Mouse (Mus musculus) olfactory bulb, adult 2 months (tissue): ENCODE results near the gene Vrtn. TPM values are rescaled to one million over a fixed set of nuclear protein-coding genes. Genes with fewer than 3 reads are reported as not detected.

Experiments used
- H3K27ac ChIP-seq: fragments of 200-500 bp; 2 replicates; pipeline ENCODE4 v1.5.1; 2012; ENCODE audit warnings: low read depth, low read length; ENCODE audit not compliant: insufficient read depth
- H3K4me1 ChIP-seq: fragments of 200-500 bp; 2 replicates; pipeline ENCODE4 v1.6.1; 2012; ENCODE audit warnings: low read length; ENCODE audit not compliant: control insufficient read depth, insufficient read depth
- H3K4me3 ChIP-seq: fragments of 200-500 bp; 2 replicates; pipeline ENCODE4 v1.5.1; 2012; ENCODE audit warnings: mild to moderate bottlenecking, low read depth, low read length, moderate library complexity; ENCODE audit not compliant: insufficient read depth
- CTCF ChIP-seq: fragments of 200-500 bp; IDR thresholded peaks from 2 replicates; pipeline ENCODE4 v1.5.1; 2012; ENCODE audit warnings: low read depth, mild to moderate bottlenecking, low read length, moderate library complexity; ENCODE audit not compliant: insufficient read depth
- POLR2A ChIP-seq: fragments of 200-500 bp; IDR thresholded peaks from 2 replicates; pipeline ENCODE4 v1.6.1; 2012; ENCODE audit warnings: mild to moderate bottlenecking, low read depth, low read length, moderate library complexity; ENCODE audit not compliant: insufficient read depth
- WGBS: fragments of 180-500 bp; shearing (Covaris S2); methylation state at CpG from one replicate; pipeline ENCODE4 v1.1.7; 2018; 5-methylcytosine and 5-hydroxymethylcytosine counted together
- polyA plus RNA-seq: library from polyadenylated mRNA; stranded (reverse); fragments of >200 nt; gene quantifications from 2 replicates; pipeline ENCODE4 v1.2.4, GENCODE M21; 2012; ENCODE audit warnings: low replicate concordance; ENCODE audit not compliant: missing spikeins, insufficient read depth, insufficient read length

The Vrtn gene
- polyA plus RNA-seq, 1 experiment: not detected

GRCm38 (mm10) chr12:84617663-84618062 is 23.2 kb upstream of the Vrtn start:
- Histone ChIP-seq H3K27ac (no peak overlapping the region), H3K4me1 (peaks cover 15% of the 10 kb centered on the region), H3K4me3 (peak overlapping the region; percentile 47)
- WGBS: 3% methylated on average over 10 of the region's 10 CpGs
- TF ChIP-seq POLR2A (no peak), CTCF (no peak)

DNA sequence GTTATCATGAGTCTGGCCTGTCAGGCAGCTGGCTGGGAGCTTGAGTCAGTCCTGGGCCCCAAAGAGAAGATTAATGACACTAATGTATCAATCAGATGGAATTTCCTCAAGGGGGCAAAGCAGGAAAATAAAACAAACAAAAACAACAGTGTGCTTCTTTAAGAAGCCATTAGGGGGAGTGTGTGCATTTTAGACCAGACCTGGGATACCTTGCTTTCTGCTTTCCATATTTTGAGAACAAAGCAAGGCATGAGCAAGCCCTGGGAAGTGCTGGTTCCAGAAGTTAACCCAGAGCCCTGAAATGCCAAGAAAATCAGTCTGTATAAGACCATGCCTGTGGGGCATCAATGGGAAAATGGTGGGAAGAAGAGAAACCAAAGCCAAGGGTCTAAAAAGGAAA is 19.8 kb upstream of the Vrtn start:
- Histone ChIP-seq H3K27ac (no peak overlapping the region), H3K4me3 (no peak overlapping the region), H3K4me1 (peaks cover 11% of the 10 kb centered on the region)
- TF ChIP-seq POLR2A: no peak
- TF ChIP-seq CTCF: no peak

GRCm38 (mm10) chr12:84624601-84625000 is 16.2 kb upstream of the Vrtn start:
- WGBS: 39% methylated on average over 8 of the region's 8 CpGs
- H3K4me1 ChIP-seq: peaks cover 7% of the 10 kb centered on the region
- no peak overlapping the region for H3K27ac ChIP-seq
- H3K4me3 ChIP-seq: no peak overlapping the region
- no peak for TF ChIP-seq POLR2A
- TF ChIP-seq CTCF: no peak

DNA sequence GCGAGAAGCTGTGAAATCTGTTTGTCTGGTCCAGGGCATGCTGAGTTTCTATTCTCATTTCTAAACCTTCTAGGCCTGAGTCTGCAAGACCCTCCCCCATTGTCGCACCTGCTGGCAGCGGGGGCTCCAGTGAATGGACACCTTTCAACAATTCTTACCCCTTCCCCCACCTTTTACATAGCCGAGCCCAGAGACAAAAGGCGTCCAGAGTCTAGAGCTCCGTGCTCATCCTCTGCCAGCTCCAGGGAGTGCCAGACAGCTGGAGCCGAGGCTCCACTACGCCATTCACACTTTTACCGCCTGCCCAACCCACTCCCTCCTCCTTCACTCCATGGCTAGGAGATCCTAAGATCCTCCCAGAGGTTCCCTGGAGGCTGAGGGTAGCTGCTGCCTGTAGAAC is 15.7 kb upstream of the Vrtn start:
- 7% methylated on average over 9 of the region's 9 CpGs for WGBS
- no peak overlapping the region for H3K27ac ChIP-seq
- H3K4me3 ChIP-seq: no peak overlapping the region
- peaks cover 7% of the 10 kb centered on the region for H3K4me1 ChIP-seq
- TF ChIP-seq POLR2A: no peak

DNA sequence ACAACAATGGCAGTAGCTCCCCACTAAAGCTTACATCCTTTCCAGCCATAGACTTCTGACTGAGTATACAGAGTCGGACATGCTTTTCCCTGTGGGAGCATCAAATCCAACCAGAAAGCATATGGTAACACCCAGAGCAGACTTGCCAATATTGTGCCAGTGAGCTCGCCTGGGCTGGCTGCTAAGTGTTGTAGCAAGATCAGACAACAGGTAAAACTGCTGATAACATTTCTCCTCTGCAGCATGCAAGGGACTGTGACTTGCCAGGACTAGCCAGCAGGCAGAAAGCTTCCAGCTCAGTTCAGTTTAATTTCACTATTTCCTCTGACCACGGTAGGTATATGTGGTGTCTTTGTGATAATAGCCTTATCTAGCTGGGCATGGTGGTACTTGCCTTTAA is 9.0 kb upstream of the Vrtn start:
- WGBS: 78% methylated on average over 3 of the region's 3 CpGs
- H3K4me1 ChIP-seq: no peaks in the 10 kb centered on the region
- no peak for TF ChIP-seq POLR2A
- no peak for TF ChIP-seq CTCF
- no peak overlapping the region for H3K27ac ChIP-seq
- no peak overlapping the region for H3K4me3 ChIP-seq

DNA sequence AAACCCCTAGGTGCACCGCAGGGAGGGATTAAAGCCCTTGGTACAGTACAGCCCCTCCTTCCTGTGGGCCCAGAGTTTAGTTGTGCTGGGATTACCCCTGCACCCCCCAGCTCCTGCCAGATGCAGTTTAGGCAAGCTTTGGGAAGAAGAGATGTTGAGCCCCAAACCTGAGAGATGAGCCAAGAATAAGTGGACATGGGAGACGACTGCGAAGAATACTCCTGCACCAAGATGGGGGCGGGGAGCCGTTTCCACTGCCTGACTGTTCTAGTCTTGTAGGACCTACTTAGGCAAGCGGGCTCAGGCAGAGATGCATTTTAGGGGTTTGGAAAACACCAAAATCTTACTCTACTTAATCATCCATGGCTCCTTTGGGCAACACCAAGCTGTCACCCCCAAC is 566 bp upstream of the Vrtn start:
- Histone ChIP-seq H3K27ac (no peak overlapping the region), H3K4me1 (no peaks in the 10 kb centered on the region), H3K4me3 (no peak overlapping the region)
- WGBS: 13% methylated on average over 5 of the region's 6 CpGs
- no peak for TF ChIP-seq POLR2A
- no peak for TF ChIP-seq CTCF

GRCm38 (mm10) chr12:84650234-84650633 is 9.4 kb downstream of the Vrtn start:
- no peak overlapping the region for H3K27ac ChIP-seq
- WGBS: 82% methylated on average over 13 of the region's 13 CpGs
- H3K4me3 ChIP-seq: no peak overlapping the region
- no peak for TF ChIP-seq CTCF
- no peak for TF ChIP-seq POLR2A
- no peaks in the 10 kb centered on the region for H3K4me1 ChIP-seq

- TF ChIP-seq CTCF: no peak
- TF ChIP-seq POLR2A: no peak
- peaks cover 3% of the 10 kb centered on the region; the same call in 1 of the 2 replicates for H3K4me1 ChIP-seq
- WGBS: 11% methylated on average over 3 of the region's 3 CpGs
These were observed 13.1 kb downstream of the Vrtn start for GRCm38 (mm10) chr12:84653912-84654311.

DNA sequence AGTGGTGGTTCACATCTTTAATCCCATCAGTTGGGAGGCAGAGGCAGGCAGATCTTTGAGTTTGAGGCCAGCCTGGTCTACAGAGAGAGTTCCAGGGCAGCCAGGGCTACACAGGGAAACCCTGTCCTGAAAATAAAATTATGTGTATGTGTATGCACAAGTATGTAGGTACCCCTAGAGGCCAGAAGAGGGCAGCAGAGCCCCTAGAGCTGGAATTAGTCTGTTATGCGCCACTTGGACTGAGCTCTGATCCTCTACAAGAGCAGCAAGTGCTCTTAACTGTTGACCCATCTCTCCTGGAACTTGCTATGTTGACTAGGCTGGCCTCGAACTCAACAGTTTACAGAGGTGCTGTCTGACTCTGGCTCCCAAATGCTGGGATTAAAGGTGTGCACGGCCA is 29.7 kb downstream of the Vrtn start:
- H3K27ac ChIP-seq: no peak overlapping the region
- TF ChIP-seq POLR2A: no peak
- TF ChIP-seq CTCF: no peak
- WGBS: 91% methylated on average over 3 of the region's 3 CpGs
- no peak overlapping the region for H3K4me3 ChIP-seq
- peaks cover 10% of the 10 kb centered on the region for H3K4me1 ChIP-seq

More at GRCm38 (mm10) chr12:84653912-84654311, 13.1 kb downstream of the Vrtn start:
- H3K27ac ChIP-seq: no peak overlapping the region
- no peak overlapping the region for H3K4me3 ChIP-seq

- no peak for TF ChIP-seq CTCF
- TF ChIP-seq POLR2A: no peak
- H3K27ac ChIP-seq: no peak overlapping the region
- H3K4me1 ChIP-seq: peaks cover 10% of the 10 kb centered on the region
- WGBS: 54% methylated on average over 10 of the region's 10 CpGs
- no peak overlapping the region for H3K4me3 ChIP-seq
These were observed 30.8 kb downstream of the Vrtn start for GRCm38 (mm10) chr12:84671646-84672045.
